Comparison of ENCODE assay signal across 12 mouse cellular contexts in the genomic region with DNA sequence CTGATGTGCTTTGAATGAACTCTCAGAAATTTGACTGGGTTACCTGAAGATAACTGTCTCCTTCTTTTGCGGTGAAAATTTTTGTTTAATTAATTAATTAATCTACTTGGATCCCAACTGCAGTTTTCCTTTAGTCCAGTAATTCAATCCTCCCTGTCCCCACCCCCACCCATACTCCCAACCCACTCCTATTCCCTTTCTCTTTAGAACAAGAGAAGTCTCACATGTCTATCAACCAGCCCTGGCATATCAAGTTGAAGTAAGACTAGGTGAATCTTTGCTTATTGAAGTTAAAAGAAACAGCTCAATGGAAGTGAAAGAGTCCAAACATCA.
"Had no signal": no experiment of that assay in that cellular context is flagged by ENCODE, and none has a peak within 500 bp of the region (broad histone marks: within the 10 kb centered on the region; RNA-seq: fewer than 3 reads in every experiment).

No protein-coding gene starts in this region.

- H3K9me3 ChIP-seq: midbrain, embryonic 12.5 days; neural tube, embryonic 12.5 days; stomach, embryonic 15.5 days had no signal

- H3K27me3 ChIP-seq: neural tube, embryonic 12.5 days; stomach, embryonic 15.5 days had no signal

- DNase-seq: lung, adult 18-20 months; lung, embryonic 14.5 days; lung, postnatal 10 days; lung, postnatal 4 days; right cerebral cortex, postnatal 14 days; thymus, adult 2 months; thymus, postnatal 25 days; thymus, postnatal 4 days had no signal

- H3K4me3 ChIP-seq: midbrain, embryonic 12.5 days; neural tube, embryonic 12.5 days; stomach, embryonic 15.5 days had no signal

- H3K4me2 ChIP-seq: lung, embryonic 14.5 days; midbrain, embryonic 12.5 days; neural tube, embryonic 12.5 days; stomach, embryonic 15.5 days had no signal

- H3K36me3 ChIP-seq: midbrain, embryonic 12.5 days; neural tube, embryonic 12.5 days; stomach, embryonic 15.5 days had no signal

- H3K27ac ChIP-seq: midbrain, embryonic 12.5 days; neural tube, embryonic 12.5 days; stomach, embryonic 15.5 days; stomach, postnatal 0 days had no signal

- H3K4me1 ChIP-seq: neural tube, embryonic 12.5 days; stomach, embryonic 15.5 days had no signal

- H3K9ac ChIP-seq: lung, embryonic 14.5 days; midbrain, embryonic 12.5 days; neural tube, embryonic 12.5 days; stomach, embryonic 15.5 days had no signal
